Mouse (Mus musculus) lung, postnatal 0 days (tissue): ENCODE results near the gene Rab8b.

Experiments
- CTCF ChIP-seq: IDR thresholded peaks from 2 replicates; pipeline ENCODE4 v1.5.1; 2016; ENCODE audit warnings: antibody characterized with exemption, mild to moderate bottlenecking
- EP300 ChIP-seq: IDR thresholded peaks from 2 replicates; pipeline ENCODE4 v1.6.1; 2016; ENCODE audit warnings: antibody characterized with exemption, mild to moderate bottlenecking, control low read depth

DNA sequence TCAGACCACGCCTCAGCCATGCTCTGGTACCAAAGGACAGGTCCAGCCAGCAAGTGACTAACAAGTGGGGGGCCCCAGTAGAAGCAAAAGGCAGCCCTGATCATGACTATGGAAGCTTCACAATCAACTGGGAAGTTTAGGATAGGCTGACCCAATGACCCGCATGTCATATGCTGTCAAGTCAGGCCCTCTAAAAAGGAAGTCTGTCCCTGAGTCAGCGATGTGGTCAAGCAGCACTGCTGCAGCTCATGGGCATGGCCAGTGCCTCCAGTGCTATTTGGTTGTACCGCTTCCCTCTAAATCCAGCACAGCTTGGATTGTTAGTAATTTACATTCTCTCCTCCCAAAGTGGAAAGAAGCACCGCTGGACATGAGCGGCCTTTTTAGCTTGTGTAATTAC lies 32.7 kb downstream of the Rab8b start:
- TF ChIP-seq CTCF: no peak
- no peak for TF ChIP-seq EP300
